Mouse (Mus musculus) monocyte, adult 2 months (primary cell): Measurements from ENCODE around the gene Ccdc77.
"Not testable (repeated sequence)": the region's sequence is repeated elsewhere in the genome, so short reads cannot be mapped to it uniquely, and the experiment has no call there.

Experiments used
- DNase-seq, 2 experiments: peaks; one replicate each; pipeline ENCODE4 v3.0.0; 2022; ENCODE audit warnings: low spot score in 2 of 2, low read depth in 1 of 2

Ccdc77 gene

GRCm38 (mm10) chr6:120312443-120312842 lies 51.7 kb downstream of the Ccdc77 start:
- no peak for DNase-seq

DNA sequence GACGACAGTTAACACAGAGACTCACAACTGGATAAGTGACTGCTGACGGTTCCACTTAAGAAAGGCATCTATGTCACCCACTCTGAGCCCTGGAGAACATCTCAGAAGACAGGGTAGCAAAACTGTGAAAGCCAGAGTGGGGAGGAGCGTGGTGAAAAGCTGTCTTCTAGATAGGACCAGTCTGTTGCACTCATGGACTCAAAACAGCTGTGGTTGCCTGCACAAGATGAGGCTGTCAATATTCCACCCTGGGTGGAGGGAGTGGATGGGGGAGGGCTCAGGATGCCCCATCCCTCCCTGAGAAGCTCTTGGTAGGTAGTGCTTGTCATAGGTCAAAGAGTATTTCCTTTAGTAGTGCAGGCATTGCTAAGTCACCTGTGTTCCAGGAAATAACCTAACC lies 54.4 kb downstream of the Ccdc77 start:
- no peak for DNase-seq

DNA sequence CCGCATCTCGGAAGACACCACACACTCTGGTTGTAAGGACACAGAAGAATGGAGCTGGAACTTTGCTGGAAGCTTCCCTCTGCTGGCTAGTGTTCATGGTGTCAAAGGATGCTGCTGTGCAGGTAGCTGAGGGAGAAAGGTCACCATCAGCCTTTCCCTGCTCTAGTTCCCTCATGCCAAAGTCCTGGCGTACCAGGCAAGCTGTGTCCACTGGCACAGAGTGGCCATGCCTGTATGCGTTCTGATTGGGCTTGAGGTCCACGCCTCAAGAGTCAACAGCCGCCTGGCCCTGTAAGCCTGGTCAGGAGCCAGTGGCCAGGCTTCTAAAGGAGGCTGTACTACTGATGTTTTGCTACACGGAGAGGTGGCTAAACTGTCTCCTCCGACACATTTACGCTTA lies 54.8 kb downstream of the Ccdc77 start:
- DNase-seq, result no peak

GRCm38 (mm10) chr6:120306859-120307594 lies 57.1 kb downstream of the Ccdc77 start:
- no peak for DNase-seq

DNA sequence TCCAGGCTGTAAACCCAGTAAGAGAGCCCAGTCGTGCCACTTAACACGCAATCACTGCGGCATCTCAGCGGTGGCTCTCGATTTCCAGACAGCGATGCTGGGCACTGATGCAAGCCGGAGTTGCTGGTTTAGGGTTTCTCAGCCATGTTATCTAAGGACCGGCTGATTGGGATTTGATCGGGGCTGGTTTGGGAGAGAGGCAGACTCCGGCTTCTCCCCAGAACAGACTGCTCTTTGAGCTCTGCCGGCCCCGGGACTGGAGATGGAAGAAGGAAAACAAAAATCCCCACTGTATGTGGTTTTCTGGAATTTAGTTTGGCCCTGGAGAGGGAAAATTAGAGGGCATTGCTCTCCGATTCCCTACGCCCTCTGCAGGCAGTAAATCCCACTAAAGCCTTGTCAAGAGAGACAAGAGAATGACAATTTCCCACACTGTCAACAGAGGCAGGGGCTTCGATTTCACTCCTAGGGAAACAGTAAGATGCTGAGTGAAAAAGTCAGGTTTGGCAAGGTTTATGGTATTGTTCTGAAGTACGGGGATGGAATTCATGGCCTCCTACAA lies 61.3 kb downstream of the Ccdc77 start:
- no peak for DNase-seq

DNA sequence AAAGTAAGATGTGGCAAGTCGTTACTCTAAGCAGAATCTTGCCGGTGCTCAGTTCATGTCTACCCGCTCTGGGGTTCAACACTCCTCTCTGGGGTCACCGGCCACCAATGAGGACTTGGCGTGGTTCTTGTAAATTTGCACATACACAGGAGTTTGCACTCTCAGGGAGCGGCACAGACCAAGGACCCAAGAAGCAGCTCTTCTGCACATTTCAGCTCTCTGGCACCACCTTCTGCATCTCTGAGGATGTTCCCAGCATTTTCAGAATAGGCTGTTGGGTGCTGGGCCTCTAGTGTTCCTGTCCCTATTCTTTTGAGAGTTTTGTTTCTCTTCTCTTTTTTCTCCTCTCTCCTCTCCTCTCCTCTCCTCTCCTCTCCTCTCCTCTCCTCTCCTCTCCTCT lies 63.0 kb downstream of the Ccdc77 start:
- DNase-seq, result no peak

DNA sequence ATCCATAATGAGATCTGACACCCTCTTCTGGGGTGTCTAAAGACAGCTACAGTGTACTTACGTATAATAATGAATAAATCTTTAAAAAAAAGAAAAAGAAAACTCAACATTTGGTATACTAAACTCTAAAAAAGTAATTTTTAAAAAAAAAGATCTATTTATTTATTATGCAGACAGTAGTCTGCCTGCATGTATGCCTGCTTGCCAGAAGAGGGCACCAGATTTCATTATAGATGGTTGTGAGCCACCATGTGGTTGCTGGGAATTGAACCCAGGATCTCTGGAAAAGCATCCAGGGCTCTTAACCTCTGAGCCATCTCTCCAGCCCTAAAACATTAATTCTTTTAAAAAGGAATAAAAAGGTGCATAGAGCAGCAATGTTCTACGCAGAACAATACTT lies 67.6 kb downstream of the Ccdc77 start:
- not testable (repeated sequence) for DNase-seq

DNA sequence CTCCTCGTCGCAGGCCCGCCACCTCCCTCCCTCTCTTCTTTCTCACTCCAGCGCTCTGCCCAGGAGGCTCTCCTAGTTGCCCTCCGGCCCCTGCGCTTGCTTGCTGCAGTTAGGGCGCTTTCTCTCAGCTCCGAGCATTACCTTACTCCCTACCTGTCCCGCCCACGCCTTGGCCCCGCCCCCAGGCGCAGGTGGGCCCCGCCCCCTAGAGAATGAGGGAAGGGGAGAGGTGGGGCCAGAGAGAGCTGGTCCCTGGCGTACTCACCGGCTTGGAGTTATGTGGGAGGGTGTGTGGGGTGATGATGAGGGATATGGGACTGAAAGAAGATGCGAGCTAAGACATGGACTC lies 69.4 kb downstream of the Ccdc77 start:
- no peak for DNase-seq

- no peak for DNase-seq
Observed at GRCm38 (mm10) chr6:120294056-120294784, 70.0 kb downstream of the Ccdc77 start, which contains the start of the genes D330020A13Rik and B4galnt3. D330020A13Rik (plus strand) TSS chr6:120294364. B4galnt3 (minus strand) TSS chr6:120294559.

GRCm38 (mm10) chr6:120291396-120292009 lies 72.7 kb downstream of the Ccdc77 start:
- no peak for DNase-seq

GRCm38 (mm10) chr6:120289430-120289829 lies 74.7 kb downstream of the Ccdc77 start:
- DNase-seq, result no peak

- DNase-seq, result no peak
Observed at GRCm38 (mm10) chr6:120288541-120288940, 75.6 kb downstream of the Ccdc77 start.

DNA sequence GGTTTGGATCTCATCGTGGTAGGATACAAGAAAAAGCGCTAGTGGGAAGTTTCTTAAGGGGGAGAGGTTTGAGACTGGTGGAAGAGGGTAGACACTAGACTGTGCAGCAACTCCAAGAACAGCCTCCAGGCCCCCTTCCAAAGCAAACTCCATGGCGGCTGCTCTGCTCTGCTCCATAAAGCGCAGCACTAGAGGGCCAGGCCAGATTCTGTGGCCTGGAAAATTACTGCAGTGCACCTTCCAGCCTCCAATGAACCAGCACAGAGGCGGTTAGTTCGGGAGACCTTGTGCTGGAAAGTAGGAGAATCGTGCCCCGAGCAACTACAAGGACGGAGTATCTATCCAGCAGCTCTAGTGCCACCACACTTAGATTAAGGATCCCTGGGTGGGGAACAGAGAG lies 76.9 kb downstream of the Ccdc77 start:
- DNase-seq, result no peak

DNA sequence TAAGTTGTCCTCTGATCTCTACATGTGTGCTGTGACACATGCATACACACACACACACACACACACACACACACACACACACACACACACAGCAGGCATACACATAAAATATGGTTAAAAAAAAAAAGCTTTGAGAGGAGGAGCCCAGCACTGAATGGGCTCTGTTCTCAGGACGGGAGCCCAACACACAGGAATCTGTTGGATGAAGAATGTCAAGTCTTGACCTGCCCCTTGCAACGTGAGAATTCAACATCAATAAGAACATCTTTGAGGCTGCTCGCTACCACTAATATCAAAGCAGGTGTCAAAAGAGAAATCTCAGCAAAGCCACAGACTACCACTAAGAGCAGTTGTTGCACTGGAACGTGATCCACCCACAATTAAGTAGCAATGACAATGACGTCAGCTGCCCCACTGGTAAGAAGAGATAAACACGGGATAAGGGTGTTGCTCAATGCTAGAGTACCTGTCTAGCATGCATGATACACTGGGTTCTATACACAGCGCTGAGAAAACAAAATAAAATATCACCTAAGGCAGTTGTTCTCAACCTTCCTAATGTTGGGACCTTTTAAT lies 87.2 kb downstream of the Ccdc77 start:
- DNase-seq, result no peak

DNA sequence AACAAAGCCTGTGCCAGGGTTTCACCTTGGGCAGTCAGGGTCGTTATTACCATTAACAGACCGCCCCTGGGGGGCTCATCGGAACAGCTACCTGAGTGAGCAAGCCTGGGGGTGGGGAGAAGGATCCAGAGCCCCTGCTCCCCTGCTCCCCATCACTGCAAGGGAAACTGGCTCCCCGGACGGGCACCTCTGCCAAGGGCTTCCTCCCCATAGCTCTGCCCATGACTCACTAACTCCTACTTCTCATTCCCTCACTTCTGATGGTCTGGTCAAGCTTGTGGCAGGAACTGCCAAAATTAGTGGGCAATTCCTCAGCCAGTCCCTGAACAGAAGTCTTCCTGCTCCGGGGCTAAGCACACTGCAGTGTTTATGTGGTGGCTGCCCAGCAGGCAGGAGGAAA lies 88.9 kb downstream of the Ccdc77 start:
- DNase-seq, result no peak

GRCm38 (mm10) chr6:120274887-120275286 lies 89.3 kb downstream of the Ccdc77 start:
- DNase-seq, result no peak
